Mouse (Mus musculus) heart, postnatal 4 days (tissue): ENCODE measurements around the gene Arhgap18. TPM values are rescaled to one million over a fixed set of nuclear protein-coding genes. Genes with fewer than 3 reads are reported as not detected.

ENCODE experiments used
- DNase-seq: peaks from one replicate; pipeline ENCODE4 v3.0.0; 2021
- total RNA-seq, 2 experiments: library from RNA; stranded (reverse); gene quantifications; 2 replicates each; pipeline ENCODE4 v1.2.3; 2021

Gene Arhgap18
- total RNA-seq, result 10 to 100 TPM; 63.2 to 74.8 TPM

DNA sequence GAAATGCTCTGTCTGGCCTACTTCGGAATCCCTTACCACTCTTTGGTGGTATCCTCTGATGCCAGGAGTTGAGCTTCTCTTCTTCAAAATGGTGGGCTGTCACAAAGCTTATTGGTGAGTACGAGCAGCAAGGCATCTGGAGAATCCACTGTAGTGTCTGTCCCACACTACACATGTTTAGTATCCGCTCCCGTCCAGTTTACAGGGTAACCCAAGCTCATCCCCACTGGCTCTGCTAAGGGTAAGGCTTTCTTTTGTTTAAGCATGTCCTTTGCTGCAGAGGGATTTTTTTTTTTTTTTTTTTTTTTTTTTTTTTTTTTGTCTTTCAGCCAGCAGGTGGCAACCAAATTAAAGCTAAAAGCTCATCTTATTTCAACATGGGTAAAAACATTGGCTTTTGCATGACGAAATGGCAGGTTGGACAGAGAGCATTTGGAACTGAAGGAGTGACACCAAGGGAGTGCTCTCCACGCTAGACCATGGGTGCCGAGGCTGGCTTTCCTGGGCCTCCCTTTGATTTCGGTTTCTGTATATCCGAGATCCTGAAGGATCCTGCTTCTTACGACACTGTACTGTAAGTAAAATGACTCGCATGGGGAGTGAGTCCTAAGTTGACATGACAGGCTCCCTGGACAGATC is at the start of gene Arhgap18:
Gene Arhgap18, plus strand, starts transcription at position 493 of the 639 bp plus-strand sequence.
- no peak for DNase-seq

DNA sequence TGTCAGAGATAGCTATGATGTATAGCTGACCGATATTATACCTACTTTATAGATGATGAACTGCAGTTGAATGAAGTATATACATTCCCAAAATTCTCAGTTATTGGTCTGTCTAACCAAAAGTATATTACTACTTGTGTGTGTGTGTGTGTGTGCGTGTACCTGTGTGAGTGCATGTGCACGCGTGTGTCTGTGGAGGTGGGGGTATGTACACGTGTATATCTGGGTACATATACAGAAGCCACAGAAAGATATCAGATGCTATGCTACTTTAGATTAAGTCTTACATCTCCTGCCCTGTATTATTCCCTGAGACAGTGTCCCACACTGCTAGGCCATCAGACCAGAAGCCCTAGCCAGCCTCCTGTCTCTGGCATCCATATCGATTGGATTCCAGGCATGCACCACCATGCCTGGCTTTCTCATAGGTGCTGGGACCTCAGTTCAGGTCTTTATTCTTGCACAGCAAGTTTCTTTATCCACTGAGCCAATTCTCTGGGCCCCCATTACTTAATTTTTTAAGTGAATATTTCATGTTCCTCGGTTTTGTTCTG is 42.7 kb upstream of the Arhgap18 start:
- no peak for DNase-seq

DNA sequence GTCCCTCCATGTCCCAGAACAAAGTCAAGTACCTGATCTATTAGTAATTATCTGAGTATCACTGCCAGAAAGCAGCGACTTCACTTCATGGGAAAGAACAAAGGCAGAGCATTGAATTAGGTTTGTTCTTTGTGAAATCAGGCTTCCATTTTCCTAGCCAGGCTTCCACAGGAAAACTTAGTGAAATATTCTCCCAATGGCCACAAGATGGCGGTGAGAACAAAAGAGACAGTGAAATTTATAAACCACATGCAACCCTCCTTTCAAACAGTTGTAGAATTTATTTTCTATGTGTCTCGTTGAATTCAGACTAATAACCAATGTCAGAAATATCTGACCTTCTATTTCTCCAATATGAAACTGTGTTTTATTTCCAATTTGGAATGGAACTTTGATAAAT is 42.2 kb upstream of the Arhgap18 start:
- DNase-seq, result peak; percentile 53

- DNase-seq, result no peak
Measured at GRCm38 (mm10) chr10:26713986-26714385, 39.2 kb upstream of the Arhgap18 start.

DNA sequence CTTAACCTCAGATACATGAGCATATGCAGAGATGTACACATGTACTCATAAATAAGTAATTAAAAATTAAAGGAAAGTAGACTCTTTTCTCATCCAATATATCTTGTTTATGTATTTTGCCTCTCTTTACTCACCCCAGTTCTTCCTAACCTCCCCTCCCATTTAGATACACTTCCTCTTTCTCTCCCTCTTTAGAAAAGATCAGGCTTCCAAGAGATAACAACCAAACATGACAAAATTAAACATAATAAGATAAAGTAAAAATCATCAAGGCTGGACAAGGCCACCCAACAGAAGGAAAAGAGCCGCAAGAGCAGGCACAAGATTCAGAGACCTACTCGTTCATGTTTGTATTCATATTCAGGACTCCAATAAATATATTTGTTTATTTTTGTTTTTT is 28.5 kb upstream of the Arhgap18 start:
- DNase-seq, result no peak

- no peak for DNase-seq
Measured at GRCm38 (mm10) chr10:26725255-26725654, 28.0 kb upstream of the Arhgap18 start.

DNA sequence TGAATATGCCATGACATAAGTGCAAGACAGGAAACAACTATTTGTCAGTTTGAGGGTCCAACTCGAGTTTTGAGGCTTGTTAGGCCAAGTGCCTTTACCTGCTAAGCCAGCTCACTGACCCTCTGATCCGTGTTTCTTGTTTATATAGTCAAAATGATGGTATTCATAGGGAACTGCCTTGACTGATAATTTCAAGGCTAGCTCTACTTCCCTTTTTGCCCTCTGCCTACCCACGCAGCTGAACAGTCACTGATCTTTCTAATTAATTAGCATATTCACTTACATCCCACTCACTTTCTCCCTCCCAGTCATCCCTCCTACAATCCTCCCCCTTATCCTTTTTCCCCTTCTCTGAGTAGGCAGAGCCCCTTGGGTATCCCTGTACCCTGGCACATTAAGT is 2.4 kb upstream of the Arhgap18 start:
- no peak for DNase-seq

DNA sequence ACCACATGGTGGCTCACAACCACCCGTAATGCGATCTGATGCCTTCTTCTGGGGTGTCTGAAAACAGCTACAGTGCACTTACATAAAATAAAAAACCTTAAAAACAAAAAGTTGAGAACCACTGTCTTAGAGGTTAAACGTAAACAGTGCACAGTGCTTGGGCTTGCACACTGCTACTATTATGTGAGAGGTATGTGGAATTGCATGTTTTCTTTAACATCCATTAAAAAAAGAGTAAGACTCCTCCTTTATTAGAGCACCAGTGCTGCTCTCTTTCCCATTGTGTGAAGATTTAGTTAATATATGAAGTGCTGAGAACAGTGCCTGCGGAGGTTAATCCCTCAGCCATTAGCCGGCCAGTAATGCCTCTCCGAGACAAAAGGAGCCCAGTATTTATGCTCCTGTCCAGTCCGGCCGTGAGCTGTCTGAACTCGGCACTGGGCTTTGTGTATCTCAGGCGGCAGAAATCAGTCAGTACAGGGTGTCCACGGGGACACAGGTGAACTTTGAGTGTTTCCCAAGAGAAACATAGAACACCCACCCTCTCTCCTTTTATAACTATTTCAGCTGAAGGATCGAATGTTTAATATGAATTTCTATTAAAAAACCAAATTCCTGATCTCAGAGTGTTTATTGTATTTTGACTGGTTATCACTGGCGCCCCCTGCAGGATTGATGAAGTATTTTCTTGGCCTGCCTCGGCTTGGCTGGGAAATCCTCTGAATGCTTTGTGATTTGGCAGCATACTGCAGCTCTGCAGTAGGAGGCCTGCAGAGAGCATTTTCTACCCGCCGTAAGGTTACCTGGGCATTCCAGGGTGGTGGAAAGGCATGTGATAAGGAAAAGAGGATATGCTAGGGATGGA is 925 bp upstream of the Arhgap18 start:
- DNase-seq, result peak; percentile 62

- no peak for DNase-seq
Measured at GRCm38 (mm10) chr10:26754006-26754405, 785 bp downstream of the Arhgap18 start.

- DNase-seq, result no peak
Measured at GRCm38 (mm10) chr10:26757231-26757630, 4.0 kb downstream of the Arhgap18 start.

DNA sequence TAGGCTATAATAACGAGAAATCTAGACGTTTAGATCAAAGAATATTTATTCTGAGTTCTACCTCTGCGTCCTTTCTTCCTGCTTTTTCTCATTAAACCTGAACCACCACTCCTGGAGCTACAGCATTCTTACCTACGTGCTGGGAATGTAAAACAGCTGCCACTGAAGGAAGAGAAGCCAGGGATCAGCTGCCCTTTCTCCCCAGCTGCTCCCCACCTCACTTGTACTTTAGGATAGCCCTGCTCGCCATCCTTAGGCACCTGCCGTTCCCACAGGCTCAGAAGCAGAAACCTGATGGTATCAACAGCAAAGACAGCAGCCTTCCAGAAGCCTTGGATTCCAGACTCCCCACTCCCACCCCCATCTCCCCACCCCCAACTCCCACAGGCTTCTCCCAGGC is 6.2 kb downstream of the Arhgap18 start:
- no peak for DNase-seq

GRCm38 (mm10) chr10:26761103-26761502 is 7.9 kb downstream of the Arhgap18 start:
- DNase-seq, result no peak

DNA sequence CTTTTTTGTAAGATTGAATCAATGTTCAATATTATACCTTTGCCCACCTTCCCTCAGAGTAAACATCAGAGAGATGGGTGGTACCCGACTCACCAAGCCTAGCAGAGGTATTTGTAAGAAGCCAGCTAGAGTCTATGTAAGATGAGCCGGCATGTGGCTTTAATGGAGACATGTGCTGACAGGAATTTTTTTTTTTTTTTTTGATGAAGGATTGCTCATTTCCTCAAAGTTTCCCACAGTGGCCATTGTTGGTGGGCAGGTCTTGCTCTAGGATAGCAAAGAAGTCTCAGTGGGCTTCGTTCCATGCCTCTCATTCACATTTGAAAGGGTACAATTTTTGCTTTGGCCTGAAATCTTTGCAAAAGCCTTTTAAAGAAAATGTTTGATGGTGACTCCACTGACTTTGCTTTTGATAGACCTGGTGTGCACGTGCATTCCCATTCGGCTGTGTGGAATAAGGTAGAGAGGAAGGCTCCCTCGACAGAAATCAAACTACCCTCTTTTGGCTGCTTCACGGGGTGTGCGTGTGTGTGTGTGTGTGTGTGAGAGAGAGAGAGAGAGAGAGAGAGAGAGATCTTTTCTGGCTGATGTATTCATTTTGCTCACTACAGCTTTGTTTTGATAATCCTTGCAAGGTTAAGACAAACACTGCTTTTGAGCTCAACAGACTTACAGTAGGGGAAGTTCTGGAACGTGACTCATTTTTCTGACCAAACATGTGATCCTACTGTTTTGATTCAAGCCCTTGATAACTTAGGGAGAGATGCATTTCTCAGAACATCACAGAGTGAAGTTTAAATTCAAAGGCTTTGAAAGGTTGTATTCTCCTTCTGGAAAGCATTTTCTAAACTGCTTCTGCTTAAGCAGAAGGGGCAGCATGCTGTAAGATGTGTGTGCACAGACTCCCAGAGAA is 9.0 kb downstream of the Arhgap18 start:
- no peak for DNase-seq

GRCm38 (mm10) chr10:26767196-26767595 is 14.0 kb downstream of the Arhgap18 start:
- DNase-seq, result no peak

DNA sequence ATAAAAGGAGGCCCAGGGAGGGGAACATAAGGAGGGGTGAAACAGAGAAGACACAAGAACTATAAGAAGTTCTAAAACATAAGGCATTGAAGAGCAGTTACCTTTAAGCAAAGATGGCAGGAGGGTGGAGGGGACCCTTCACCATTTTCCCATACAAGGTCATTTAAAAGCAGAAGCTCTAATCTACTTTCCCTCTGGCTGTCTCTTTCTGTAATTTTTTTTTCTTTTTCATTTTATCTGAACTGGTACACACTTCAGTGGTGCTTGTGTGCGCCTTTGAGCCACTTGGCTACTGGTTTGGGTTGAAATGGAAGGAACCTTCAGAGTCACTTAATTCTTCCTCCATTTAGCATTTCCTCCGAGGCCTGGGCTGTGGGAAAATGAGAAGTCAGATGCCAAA is 15.7 kb downstream of the Arhgap18 start:
- DNase-seq, result no peak

GRCm38 (mm10) chr10:26770035-26770434 is 16.8 kb downstream of the Arhgap18 start:
- DNase-seq, result no peak

GRCm38 (mm10) chr10:26771938-26772623 is 18.9 kb downstream of the Arhgap18 start:
- peak; percentile 86 for DNase-seq

- peak; percentile 87 for DNase-seq
Measured at GRCm38 (mm10) chr10:26772624-26773540, 19.7 kb downstream of the Arhgap18 start.

GRCm38 (mm10) chr10:26773541-26773940 is 20.3 kb downstream of the Arhgap18 start:
- no peak for DNase-seq

GRCm38 (mm10) chr10:26774266-26774665 is 21.0 kb downstream of the Arhgap18 start:
- DNase-seq, result no peak

GRCm38 (mm10) chr10:26776443-26776842 is 23.2 kb downstream of the Arhgap18 start:
- no peak for DNase-seq
